ENCODE assay signal across 8 mouse cellular contexts in genomic region chr2:163204548-163205261, GRCm38 (mm10). TPM values are rescaled to one million over a fixed set of nuclear protein-coding genes. Genes with fewer than 3 reads are reported as not detected.
DNase-seq lines count a peak whose midpoint lies in the region; ATAC-seq and TF ChIP-seq lines count a peak whose summit lies in the region.

No protein-coding gene starts in this region.

- no peak for TF ChIP-seq POLR2A in embryonic fibroblast, embryonic 13.5 days (IDR thresholded peaks at IDR 0.05; ENCODE audit: low read depth, low read length)

- ATAC-seq in stomach, postnatal 0 days (ENCODE audit: low FRiP score, low TSS enrichment) = no peak
- ATAC-seq in megakaryocyte progenitor cell, adult 5-6 weeks (replicated peaks; ENCODE audit: poor library complexity) = no peak

- H3K27ac ChIP-seq in embryonic fibroblast, embryonic 13.5 days (ENCODE audit: insufficient read depth, low read length) = no peak overlapping the region
- no peak overlapping the region for H3K27ac ChIP-seq in stomach, postnatal 0 days (replicated peaks)

- H3K36me3 ChIP-seq in stomach, postnatal 0 days (ENCODE audit: control insufficient read depth, insufficient read depth, low read length) = no peaks in the 10 kb centered on the region

- DNase-seq in right cerebral cortex, postnatal 25 days = peak; percentile 36
- DNase-seq in right cerebral cortex, adult 18-20 months = no peak
- DNase-seq in induced T-regulatory cell, adult 2 months (ENCODE audit: low read depth) = peak; percentile 32
- peak; percentile 39 for DNase-seq in lung, postnatal 10 days
- DNase-seq in stomach, postnatal 0 days (ENCODE audit: low spot score) = no peak
- no peak for DNase-seq in thymus, postnatal 10 days (ENCODE audit: low spot score in 2 of 2)

- WGBS in stomach, postnatal 0 days = 0% methylated on average over 38 of the region's 45 CpGs

- H3K27me3 ChIP-seq in stomach, postnatal 0 days (ENCODE audit: control insufficient read depth, insufficient read depth, low read length) = peaks cover 10% of the 10 kb centered on the region; the same call in 1 of the 2 replicates

- peak overlapping the region; percentile 84 for H3K4me2 ChIP-seq in stomach, postnatal 0 days (replicated peaks; ENCODE audit: low read depth)

- H3K4me1 ChIP-seq in embryonic fibroblast, embryonic 13.5 days (ENCODE audit: control insufficient read depth, insufficient read depth, low read length) = no peaks in the 10 kb centered on the region
- H3K4me1 ChIP-seq in stomach, postnatal 0 days (replicated peaks; ENCODE audit: control insufficient read depth, insufficient read depth) = peaks cover 7% of the 10 kb centered on the region; the same call in 1 of the 2 replicates

- TF ChIP-seq CTCF in embryonic fibroblast, embryonic 13.5 days (IDR thresholded peaks at IDR 0.05; ENCODE audit: borderline replicate concordance, insufficient read depth, low read length) = no peak
- TF ChIP-seq CTCF in stomach, postnatal 0 days (IDR thresholded peaks at IDR 0.05; ENCODE audit: low read depth) = no peak

- peak overlapping the region; percentile 35; the same call in 1 of the 2 replicates for H3K9ac ChIP-seq in stomach, postnatal 0 days (ENCODE audit: low read length)

- peak overlapping the region; percentile 25; the same call in 1 of the 2 replicates for H3K4me3 ChIP-seq in embryonic fibroblast, embryonic 13.5 days (ENCODE audit: insufficient read depth, low read length)
- H3K4me3 ChIP-seq in stomach, postnatal 0 days (ENCODE audit: low read depth, low read length) = peak overlapping the region; percentile 42

- H3K9me3 ChIP-seq in stomach, postnatal 0 days (ENCODE audit: control insufficient read depth, low read length) = no peaks in the 10 kb centered on the region

- no peak for TF ChIP-seq EP300 in stomach, postnatal 0 days (optimal IDR thresholded peaks at IDR 0.05)

RNA-seq across cellular contexts. Expression of gene Tox2, which starts 1.8 kb away (rescaled TPM):
- polyA plus RNA-seq in embryonic fibroblast, embryonic 13.5 days (2011; ENCODE audit: insufficient read length, low read depth, missing spikeins) = not detected in 2 replicates
- 0.98 and 1.5 TPM in 2 replicates for polyA plus RNA-seq in stomach, postnatal 0 days (2015; fragmentation: Nextera tagmentation; extraction: Ambion mirVana)
- total RNA-seq in megakaryocyte progenitor cell, adult 5-6 weeks (2015) = 0.15 and 0.27 TPM in 2 replicates
- total RNA-seq in megakaryocyte progenitor cell, adult 5-6 weeks (2017) = 0.74 TPM in 1 of 2 replicates, not detected in the other

Comparison
In these comparisons a context has a peak if more than half of its experiments do, and no peak if none do; other contexts are left out.
1. DNase-seq: peak in right cerebral cortex, postnatal 25 days (single experiment), induced T-regulatory cell, adult 2 months (single experiment) and lung, postnatal 10 days (single experiment); none in right cerebral cortex, adult 18-20 months (single experiment), stomach, postnatal 0 days (single experiment) and thymus, postnatal 10 days (0 of 2).